Mouse (Mus musculus) heart, embryonic 15.5 days (tissue): ENCODE data around the gene Aldoc. TPM values are rescaled to one million over a fixed set of nuclear protein-coding genes. Genes with fewer than 3 reads are reported as not detected.

Experiments used
- ATAC-seq: fragments of 200-750 bp; cut with Nextera tagmentation; replicated peaks from 2 replicates; pipeline ENCODE4 v1.8.0; 2017; ENCODE audit warnings: low read depth, moderate TSS enrichment; ENCODE audit not compliant: insufficient number of reproducible peaks, insufficient read depth, low FRiP score
- H3K27ac ChIP-seq: fragments of 300-500 bp; sonication (generic); 2 replicates; pipeline ENCODE4 v1.5.1; 2015; ENCODE audit warnings: mild to moderate bottlenecking, inconsistent platforms
- H3K27me3 ChIP-seq: fragments of 300-500 bp; sonication (generic); 2 replicates; pipeline ENCODE4 v1.6.1; 2015; ENCODE audit warnings: inconsistent platforms
- H3K36me3 ChIP-seq: fragments of 300-500 bp; sonication (generic); 2 replicates; pipeline ENCODE4 v1.6.1; 2015; ENCODE audit warnings: mild to moderate bottlenecking, inconsistent platforms
- H3K4me1 ChIP-seq: fragments of 300-500 bp; sonication (generic); replicated peaks from 2 replicates; pipeline ENCODE4 v1.6.1; 2015; ENCODE audit warnings: inconsistent platforms
- H3K4me2 ChIP-seq: fragments of 300-500 bp; sonication (generic); 2 replicates; pipeline ENCODE4 v1.6.1; 2015; ENCODE audit warnings: inconsistent platforms, mild to moderate bottlenecking, moderate library complexity
- H3K4me3 ChIP-seq: fragments of 300-500 bp; sonication (generic); 2 replicates; pipeline ENCODE4 v1.5.1; 2015; ENCODE audit warnings: mild to moderate bottlenecking, inconsistent platforms
- H3K9ac ChIP-seq: fragments of 300-500 bp; sonication (generic); 2 replicates; pipeline ENCODE4 v1.6.1; 2015; ENCODE audit warnings: mild to moderate bottlenecking, inconsistent platforms
- H3K9me3 ChIP-seq: fragments of 300-500 bp; sonication (generic); replicated peaks from 2 replicates; pipeline ENCODE4 v1.6.1; 2016; ENCODE audit warnings: inconsistent platforms
- WGBS: fragments of 180-500 bp; shearing (Covaris S2); methylation state at CpG from one replicate; pipeline ENCODE4 v1.1.7; 2015; ENCODE audit warnings: mixed read lengths; 5-methylcytosine and 5-hydroxymethylcytosine counted together
- polyA plus RNA-seq: library from polyadenylated mRNA; unstranded; fragments of >200 nt; fragmentation: Nextera tagmentation; extraction: Ambion mirVana; gene quantifications from 2 replicates; pipeline ENCODE4 v1.2.1, GENCODE M21; 2015

Aldoc gene
- polyA plus RNA-seq, 1 experiment from 2014 or later: 20.6 TPM

- no peak overlapping the region for H3K9ac ChIP-seq
- no peak overlapping the region for H3K27ac ChIP-seq
- peaks cover 40% of the 10 kb centered on the region for H3K36me3 ChIP-seq
- H3K4me1 ChIP-seq: 0 out of 2 replicates have a peak, but pooled peaks cover 2% of the 10 kb centered on the region
- no peak overlapping the region for H3K4me3 ChIP-seq
- no peaks in the 10 kb centered on the region for H3K27me3 ChIP-seq
- H3K9me3 ChIP-seq: no peaks in the 10 kb centered on the region
- no peak overlapping the region for H3K4me2 ChIP-seq
- ATAC-seq: no peak
- 86% methylated on average over 5 of the region's 5 CpGs for WGBS
Measured at GRCm38 (mm10) chr11:78333992-78334391, 11.2 kb downstream of the Aldoc start.

GRCm38 (mm10) chr11:78337040-78337439, 14.3 kb downstream of the Aldoc start:
- Histone ChIP-seq H3K4me1 (no peaks in the 10 kb centered on the region), H3K27ac (no peak overlapping the region), H3K4me3 (no peak overlapping the region), H3K4me2 (no peak overlapping the region), H3K27me3 (no peaks in the 10 kb centered on the region), H3K36me3 (peaks cover 55% of the 10 kb centered on the region), H3K9me3 (no peaks in the 10 kb centered on the region), H3K9ac (no peak overlapping the region)
- no peak for ATAC-seq
- WGBS: 93% methylated on average over 8 of the region's 8 CpGs

- ATAC-seq: no peak
- Histone ChIP-seq H3K36me3 (peaks cover 24% of the 10 kb centered on the region), H3K27me3 (no peaks in the 10 kb centered on the region), H3K9ac (no peak overlapping the region), H3K4me2 (no peak overlapping the region), H3K9me3 (no peaks in the 10 kb centered on the region), H3K27ac (no peak overlapping the region), H3K4me3 (no peak overlapping the region), H3K4me1 (peaks cover 37% of the 10 kb centered on the region)
- WGBS: 70% methylated on average over 12 of the region's 12 CpGs
Measured at GRCm38 (mm10) chr11:78341702-78342101, 18.9 kb downstream of the Aldoc start.

GRCm38 (mm10) chr11:78343381-78344327, 20.9 kb downstream of the Aldoc start, which contains the start of gene Unc119:
Unc119 (plus strand) TSS chr11:78343482.
- Histone ChIP-seq H3K9me3 (no peaks in the 10 kb centered on the region), H3K27me3 (no peaks in the 10 kb centered on the region), H3K4me2 (peak within 1 kb of the TSS; percentile 93), H3K27ac (peak within 1 kb of the TSS; percentile 85), H3K4me3 (peak within 1 kb of the TSS; percentile 88), H3K4me1 (peaks cover 44% of the 10 kb centered on the region), H3K36me3 (peaks cover 23% of the 10 kb centered on the region; the same call in 1 of the 2 replicates), H3K9ac (peak within 1 kb of the TSS; percentile 86)
- 1% methylated on average over 66 of the region's 66 CpGs for WGBS
- peak; percentile 81 for ATAC-seq

GRCm38 (mm10) chr11:78344328-78344889, 21.6 kb downstream of the Aldoc start:
- H3K9me3 ChIP-seq: no peaks in the 10 kb centered on the region
- peak overlapping the region; percentile 85 for H3K27ac ChIP-seq
- peaks cover 47% of the 10 kb centered on the region for H3K4me1 ChIP-seq
- H3K9ac ChIP-seq: peak overlapping the region; percentile 86; the same call in 1 of the 2 replicates
- H3K36me3 ChIP-seq: peaks cover 17% of the 10 kb centered on the region; the same call in 1 of the 2 replicates
- no peaks in the 10 kb centered on the region for H3K27me3 ChIP-seq
- H3K4me2 ChIP-seq: peak overlapping the region; percentile 93
- 33% methylated on average over 6 of the region's 6 CpGs for WGBS
- ATAC-seq: no peak
- peak overlapping the region; percentile 88 for H3K4me3 ChIP-seq

- H3K4me2 ChIP-seq: peak overlapping the region; percentile 93
- peak overlapping the region; percentile 85 for H3K27ac ChIP-seq
- 0 out of 2 replicates have a peak overlapping the region, but pooled peaks have one; percentile 0 for H3K9ac ChIP-seq
- no peaks in the 10 kb centered on the region for H3K9me3 ChIP-seq
- H3K27me3 ChIP-seq: no peaks in the 10 kb centered on the region
- ATAC-seq: 0 out of 2 replicates have a peak, but pooled peaks have one; percentile 25
- peaks cover 10% of the 10 kb centered on the region; the same call in 1 of the 2 replicates for H3K36me3 ChIP-seq
- H3K4me3 ChIP-seq: peak overlapping the region; percentile 88
- WGBS: 25% methylated on average over 8 of the region's 8 CpGs
- H3K4me1 ChIP-seq: peaks cover 54% of the 10 kb centered on the region
Measured at GRCm38 (mm10) chr11:78344890-78345715, 22.3 kb downstream of the Aldoc start.

- ATAC-seq: no peak
- Histone ChIP-seq H3K9ac (no peak overlapping the region), H3K36me3 (peaks cover 9% of the 10 kb centered on the region; the same call in 1 of the 2 replicates), H3K9me3 (no peaks in the 10 kb centered on the region), H3K27me3 (no peaks in the 10 kb centered on the region), H3K4me1 (peaks cover 57% of the 10 kb centered on the region), H3K27ac (peak overlapping the region; percentile 85), H3K4me3 (no peak overlapping the region), H3K4me2 (0 out of 2 replicates have a peak overlapping the region, but pooled peaks have one; percentile 6)
- 63% methylated on average over 7 of the region's 7 CpGs for WGBS
Measured at GRCm38 (mm10) chr11:78345801-78346200, 23.0 kb downstream of the Aldoc start.

GRCm38 (mm10) chr11:78346326-78347069, 23.7 kb downstream of the Aldoc start:
- Histone ChIP-seq H3K27ac (no peak overlapping the region), H3K27me3 (no peaks in the 10 kb centered on the region), H3K4me3 (no peak overlapping the region), H3K9ac (no peak overlapping the region), H3K36me3 (peaks cover 6% of the 10 kb centered on the region; the same call in 1 of the 2 replicates), H3K4me2 (no peak overlapping the region; the same call in 1 of the 2 replicates), H3K9me3 (no peaks in the 10 kb centered on the region), H3K4me1 (peaks cover 57% of the 10 kb centered on the region)
- 77% methylated on average over 6 of the region's 6 CpGs for WGBS
- ATAC-seq: no peak

GRCm38 (mm10) chr11:78347070-78347754, 24.4 kb downstream of the Aldoc start:
- Histone ChIP-seq H3K27me3 (no peaks in the 10 kb centered on the region), H3K9ac (no peak overlapping the region), H3K4me3 (no peak overlapping the region), H3K27ac (no peak overlapping the region), H3K4me2 (no peak overlapping the region), H3K4me1 (peaks cover 57% of the 10 kb centered on the region), H3K36me3 (peaks cover 6% of the 10 kb centered on the region; the same call in 1 of the 2 replicates), H3K9me3 (no peaks in the 10 kb centered on the region)
- no peak for ATAC-seq
- 89% methylated on average over 10 of the region's 10 CpGs for WGBS

GRCm38 (mm10) chr11:78347908-78348307, 25.1 kb downstream of the Aldoc start:
- no peak for ATAC-seq
- no peak overlapping the region for H3K27ac ChIP-seq
- H3K4me3 ChIP-seq: no peak overlapping the region
- no peaks in the 10 kb centered on the region for H3K27me3 ChIP-seq
- no peak overlapping the region for H3K4me2 ChIP-seq
- H3K4me1 ChIP-seq: peaks cover 54% of the 10 kb centered on the region
- peaks cover 6% of the 10 kb centered on the region; the same call in 1 of the 2 replicates for H3K36me3 ChIP-seq
- no peak overlapping the region for H3K9ac ChIP-seq
- H3K9me3 ChIP-seq: no peaks in the 10 kb centered on the region
- 75% methylated on average over 9 of the region's 9 CpGs for WGBS
